Mouse (Mus musculus): ENCODE measurements around the gene Elovl2.
A peak's percentile ranks its signal among the peaks of the same experiment; 100 is the strongest.
"Not testable (repeated sequence)": the region's sequence is repeated elsewhere in the genome, so short reads cannot be mapped to it uniquely, and the experiment has no call there.

Gene Elovl2

DNA sequence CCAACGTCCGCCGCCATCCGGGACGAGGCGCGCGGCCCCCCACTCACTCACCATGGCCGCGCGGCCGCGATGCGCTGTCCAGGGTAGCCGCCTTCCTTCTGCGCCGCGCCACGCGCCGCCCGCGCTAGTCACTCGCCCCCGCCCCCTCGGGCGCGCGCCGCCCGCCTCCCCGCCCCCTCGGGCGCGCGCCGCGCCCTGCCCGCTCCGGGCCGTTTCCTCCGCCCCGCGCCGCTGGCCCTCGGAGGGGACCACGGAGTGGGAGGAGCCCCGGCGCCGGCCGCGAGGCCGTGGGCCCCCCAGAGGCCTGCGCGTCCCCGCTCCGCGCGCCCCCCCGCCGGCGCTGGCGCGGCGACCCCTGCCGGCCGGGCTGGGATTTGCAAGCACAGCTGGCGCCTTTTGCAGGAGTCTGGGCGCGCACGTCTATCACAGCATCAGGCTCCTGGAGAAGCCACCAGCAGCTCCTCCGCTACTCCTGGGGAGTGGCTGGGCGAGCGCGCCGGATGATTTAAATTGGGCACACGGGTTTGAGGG is at the start of gene Elovl2:
Gene Elovl2, minus strand, starts transcription at position 102 of the 531 bp plus-strand sequence.
- peak; percentile 73 for DNase-seq

DNA sequence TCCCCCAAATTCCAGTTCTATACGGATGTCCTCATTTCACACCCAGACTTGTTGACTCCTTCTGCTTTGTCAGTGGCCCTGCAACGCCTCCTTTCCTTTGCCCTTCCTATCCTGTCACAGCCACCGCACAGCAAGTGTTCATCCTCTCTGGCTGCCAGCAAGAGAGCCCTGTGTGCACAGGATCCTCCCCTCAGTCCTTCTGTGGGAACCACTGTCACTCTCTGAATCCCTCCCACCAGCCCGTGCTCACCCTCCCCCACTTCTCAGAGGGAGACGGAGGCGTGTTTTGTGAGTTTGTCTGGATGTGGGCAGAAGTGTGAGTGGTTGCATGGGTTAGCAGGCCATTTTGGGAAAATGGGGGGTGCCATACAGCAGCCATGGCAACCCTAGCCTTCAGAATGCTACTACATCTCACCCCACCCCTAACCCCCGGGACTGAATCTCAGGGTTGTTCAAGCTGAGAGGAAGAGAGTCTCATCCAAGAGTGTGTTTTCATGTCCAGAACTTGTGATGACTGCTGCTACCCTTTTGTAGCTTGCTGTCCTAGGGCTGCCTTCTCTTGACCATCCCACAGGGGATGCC is 47.7 kb upstream of the Elovl2 start:
- DNase-seq: no peak

DNA sequence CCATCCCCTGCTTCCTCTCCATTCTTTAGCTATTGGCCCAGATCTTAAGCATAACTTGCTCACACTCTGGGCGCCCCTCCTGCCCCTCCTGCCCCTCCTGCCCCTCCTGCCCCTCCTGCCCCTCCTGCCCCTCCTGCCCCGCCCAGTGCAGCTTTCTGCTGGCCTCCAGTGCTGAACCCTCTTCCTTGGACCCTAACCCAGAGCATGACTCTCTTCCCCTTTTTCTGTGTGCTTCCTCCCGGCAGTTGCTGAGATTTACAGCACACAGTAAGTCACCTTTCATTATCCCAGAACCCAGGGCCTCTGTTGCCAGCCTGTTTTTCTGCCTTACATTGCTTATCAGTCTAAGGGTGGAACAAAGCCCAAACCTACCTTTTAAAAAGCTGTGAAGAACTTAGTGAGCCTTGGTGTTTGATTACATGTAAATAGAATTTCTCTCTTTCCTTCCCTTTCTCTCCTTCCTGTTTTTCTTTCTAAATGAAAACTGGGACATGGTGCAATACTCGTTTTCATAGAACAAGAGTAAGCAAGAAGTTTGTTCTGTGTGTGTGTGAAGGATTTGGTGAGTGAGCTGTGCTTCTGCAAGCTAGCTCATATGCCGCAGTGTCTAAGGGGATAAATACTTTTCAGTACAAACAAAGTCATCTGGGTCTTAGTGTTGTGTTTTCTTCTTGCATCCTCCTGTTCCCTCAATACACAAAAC is 43.2 kb upstream of the Elovl2 start:
- DNase-seq: no peak

DNA sequence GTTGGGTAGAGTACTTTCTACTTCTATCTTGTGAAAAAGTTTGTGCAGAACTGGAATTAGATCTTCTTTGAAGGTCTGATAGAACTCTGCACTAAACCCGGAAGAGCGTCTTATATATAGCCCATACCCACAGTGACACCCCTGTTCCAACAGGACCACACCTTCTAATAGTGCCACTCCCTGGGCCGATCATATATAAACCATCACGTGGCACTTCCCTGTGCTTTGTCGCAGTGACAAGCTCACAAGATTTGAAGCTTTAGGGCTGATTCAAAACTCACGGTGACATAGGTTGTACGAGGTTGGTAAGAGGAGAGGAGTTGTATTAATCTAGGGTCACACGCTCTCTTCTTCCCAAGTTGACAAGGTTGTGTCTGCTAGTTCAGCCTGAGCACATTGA is 41.4 kb upstream of the Elovl2 start:
- not testable (repeated sequence) for DNase-seq

DNA sequence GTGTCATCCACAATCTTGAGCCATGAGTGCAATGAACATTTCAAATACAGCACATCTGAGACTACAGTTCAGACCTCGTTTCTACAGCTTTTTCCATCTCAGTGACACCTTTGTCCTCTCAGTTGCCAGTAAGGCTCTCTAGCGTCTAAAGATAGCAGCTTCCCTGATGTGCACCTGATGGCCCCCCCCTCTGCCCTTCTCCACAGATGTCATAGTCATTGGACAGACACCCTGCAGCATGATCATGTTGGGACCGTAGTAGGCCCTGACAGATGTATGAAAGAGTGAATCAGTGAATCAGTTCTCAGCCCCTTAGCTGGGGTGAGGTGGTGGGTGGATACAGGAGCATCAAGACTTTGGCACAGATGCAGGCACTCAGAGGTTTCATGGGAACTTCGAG is 37.6 kb upstream of the Elovl2 start:
- DNase-seq: no peak

DNA sequence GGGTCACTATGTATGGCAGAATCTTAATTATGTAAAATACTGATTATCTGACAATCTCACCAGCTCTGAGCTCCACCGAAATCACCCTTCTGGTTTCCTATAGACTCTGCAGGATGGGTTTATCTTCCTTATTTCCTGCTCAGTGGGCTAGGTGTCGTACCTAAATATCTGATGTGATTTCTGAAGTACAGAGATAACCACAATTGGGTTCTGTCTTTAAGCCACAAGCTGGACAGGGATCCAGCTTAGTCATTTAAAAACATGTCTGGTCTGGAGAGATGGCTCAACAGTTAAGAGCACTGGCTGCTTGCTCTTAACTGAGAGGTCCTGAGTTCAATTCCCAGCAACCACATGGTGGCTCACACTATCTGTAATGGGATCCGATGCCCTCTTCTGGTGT is 36.8 kb upstream of the Elovl2 start:
- DNase-seq: no peak

DNA sequence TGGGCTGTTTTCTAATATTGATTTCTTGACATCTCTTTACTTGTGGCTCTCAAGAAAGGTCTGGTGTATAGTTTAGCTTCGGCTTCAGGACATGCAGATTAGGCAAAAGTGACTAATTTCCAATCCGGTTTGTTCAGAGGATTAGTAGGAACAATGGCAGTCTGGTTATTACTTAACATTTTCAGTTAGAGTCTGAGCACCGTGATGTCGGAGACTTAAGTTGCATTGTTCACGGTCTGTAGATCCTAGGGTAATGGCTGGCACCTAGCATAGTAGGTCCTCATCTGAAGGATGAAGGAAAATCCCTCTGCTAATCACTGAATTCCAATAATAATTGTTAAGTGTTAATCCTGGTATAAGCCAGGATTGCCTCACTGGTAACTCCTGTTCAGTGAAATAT is 35.9 kb upstream of the Elovl2 start:
- DNase-seq: no peak

DNA sequence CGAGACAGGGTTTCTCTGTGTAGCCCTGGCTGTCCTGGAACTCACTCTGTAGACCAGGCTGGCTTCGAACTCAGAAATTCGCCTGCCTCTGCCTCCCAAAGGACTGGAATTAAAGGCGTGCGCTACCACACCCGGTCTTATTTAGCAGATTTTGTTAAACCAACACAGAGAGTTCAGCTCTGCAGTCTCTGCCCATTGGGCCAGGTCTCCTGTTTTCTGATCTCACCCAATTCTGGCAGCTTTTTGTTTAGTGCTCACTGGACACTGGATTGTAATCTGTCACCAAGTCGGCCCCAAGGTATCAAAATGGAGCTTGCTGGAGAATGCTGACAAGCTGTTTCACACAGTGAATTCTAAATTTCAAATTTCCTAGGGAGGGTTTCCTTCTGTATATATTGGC is 32.5 kb upstream of the Elovl2 start:
- DNase-seq: no peak

DNA sequence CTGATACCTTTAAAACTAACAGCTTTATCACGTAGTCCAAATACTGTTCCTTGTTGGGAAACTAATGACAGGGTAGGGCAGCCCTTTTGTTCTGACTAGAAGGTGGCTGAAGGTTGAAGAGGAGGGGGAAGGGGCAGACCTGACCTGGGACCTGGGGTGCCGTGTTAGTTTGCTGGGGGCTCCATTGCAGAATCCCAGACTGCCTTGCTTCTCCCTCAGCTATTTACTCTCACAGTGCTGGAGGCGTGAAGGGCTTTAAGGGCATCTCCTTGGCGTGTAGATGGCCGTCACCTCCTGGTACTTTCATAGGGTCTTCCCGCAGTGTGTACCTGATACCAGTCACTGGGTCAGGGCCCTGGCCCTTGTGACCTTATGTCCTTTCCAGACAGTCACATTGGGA is 31.9 kb upstream of the Elovl2 start:
- no peak for DNase-seq

DNA sequence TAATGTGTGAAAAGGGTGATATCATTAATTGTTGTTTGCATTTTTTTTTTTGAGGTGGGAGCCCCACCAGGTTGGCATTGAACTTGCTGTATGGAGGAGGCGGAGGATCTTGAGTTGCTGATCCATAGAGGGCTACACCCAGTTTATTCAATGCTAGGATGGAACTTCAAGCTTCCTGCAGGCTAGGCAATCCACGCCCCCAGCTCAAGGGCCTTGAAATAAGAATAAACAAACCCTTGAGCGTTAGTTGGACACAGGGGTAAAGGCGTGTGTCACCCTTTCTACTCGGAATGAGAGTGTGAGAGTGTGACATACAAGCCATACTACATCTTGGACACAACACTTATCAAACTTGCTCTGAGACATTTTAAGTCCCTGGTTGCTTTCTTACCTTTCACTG is 31.5 kb upstream of the Elovl2 start:
- DNase-seq: no peak

DNA sequence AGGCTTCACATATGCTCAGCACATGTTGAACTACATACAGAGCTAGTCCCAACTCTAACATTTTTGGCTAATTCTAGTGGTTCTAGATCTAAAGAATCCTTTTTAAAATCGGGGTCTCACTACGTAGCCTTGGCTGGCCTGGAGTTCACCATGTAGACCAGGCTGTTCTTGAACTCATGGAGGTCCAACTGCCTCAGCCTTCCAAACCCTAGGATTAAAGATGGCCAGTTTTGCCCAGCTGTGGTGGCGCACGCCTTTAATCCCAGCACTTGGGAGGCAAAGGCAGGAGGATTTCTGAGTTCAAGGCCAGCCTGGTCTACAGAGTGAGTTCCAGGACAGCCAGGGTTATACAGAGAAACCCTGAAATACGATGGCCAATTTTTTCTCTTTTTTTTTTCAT is 31.0 kb upstream of the Elovl2 start:
- not testable (repeated sequence) for DNase-seq

DNA sequence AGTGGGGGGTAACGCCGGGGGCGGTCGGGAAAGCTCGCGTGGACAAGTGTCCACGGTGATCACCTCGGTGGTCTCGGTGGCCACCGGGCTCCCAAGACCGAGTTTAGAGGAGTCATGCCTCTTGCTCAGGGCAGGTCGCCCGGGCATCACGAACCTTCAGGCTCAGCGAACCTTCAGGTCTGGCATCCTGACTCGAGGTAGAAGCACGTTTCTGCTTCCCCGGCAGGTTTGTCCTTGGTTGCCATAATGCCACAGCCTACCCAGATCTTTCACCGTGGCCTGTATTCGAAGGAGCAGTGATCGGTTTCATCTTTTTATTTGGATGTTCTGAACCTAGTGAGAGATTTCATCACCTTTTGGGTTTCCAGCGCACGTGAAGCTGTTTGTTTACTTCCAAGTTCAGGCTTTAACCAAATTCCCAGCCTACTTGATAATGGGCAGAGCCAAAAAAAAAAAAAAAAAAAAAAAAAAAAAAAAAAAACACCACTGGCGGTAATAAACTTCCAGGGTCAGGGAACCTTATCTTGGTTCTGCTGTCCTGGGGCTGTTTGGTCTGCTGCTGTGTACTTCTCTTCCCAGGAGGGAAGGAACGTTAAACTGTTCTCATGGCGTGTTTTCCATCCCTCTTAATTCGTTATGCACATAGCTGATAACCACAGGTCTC is 30.2 kb upstream of the Elovl2 start:
- DNase-seq: peak; percentile 49

DNA sequence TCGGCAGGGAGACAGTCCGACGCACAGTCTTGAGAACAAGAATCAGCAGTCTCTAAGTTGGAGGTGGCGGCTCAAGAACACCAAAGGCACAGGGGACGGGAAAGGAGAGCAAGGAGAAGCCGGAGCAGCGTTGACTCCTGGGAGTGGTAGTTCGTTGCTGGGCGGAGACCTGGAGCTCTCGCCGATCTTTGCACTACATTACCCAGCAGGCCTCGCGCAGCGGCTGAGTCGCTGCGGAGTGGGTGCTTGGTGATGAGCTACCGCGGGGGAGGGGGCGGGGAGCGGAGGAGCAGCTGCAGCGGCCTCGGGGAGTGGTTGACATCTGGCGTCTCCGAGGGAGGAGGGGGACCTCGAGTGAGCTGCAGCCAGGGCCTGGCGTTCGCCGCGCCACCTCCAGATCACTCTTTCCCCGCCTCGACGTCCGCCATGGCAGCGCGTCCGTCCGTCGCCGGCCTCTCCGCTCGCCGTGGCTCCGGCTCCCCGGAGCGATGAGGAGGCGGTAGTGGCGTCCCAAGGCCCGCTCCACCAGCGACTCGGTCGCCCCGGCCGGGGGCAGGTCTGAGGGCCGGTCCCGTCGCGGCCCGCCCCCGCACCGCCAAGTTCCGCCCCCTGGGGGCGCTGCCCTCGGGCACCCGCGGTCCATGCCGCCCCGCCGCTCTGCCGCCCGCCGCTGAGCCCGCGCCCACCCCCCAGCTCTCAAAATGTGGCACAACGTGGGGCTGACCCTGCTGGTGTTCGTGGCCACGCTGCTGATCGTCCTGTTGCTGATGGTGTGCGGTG is 29.5 kb upstream of the Elovl2 start, which contains the start of gene Smim13:
Gene Smim13, plus strand, starts transcription at position 307 of the 780 bp plus-strand sequence.
- DNase-seq: peak; percentile 95

DNA sequence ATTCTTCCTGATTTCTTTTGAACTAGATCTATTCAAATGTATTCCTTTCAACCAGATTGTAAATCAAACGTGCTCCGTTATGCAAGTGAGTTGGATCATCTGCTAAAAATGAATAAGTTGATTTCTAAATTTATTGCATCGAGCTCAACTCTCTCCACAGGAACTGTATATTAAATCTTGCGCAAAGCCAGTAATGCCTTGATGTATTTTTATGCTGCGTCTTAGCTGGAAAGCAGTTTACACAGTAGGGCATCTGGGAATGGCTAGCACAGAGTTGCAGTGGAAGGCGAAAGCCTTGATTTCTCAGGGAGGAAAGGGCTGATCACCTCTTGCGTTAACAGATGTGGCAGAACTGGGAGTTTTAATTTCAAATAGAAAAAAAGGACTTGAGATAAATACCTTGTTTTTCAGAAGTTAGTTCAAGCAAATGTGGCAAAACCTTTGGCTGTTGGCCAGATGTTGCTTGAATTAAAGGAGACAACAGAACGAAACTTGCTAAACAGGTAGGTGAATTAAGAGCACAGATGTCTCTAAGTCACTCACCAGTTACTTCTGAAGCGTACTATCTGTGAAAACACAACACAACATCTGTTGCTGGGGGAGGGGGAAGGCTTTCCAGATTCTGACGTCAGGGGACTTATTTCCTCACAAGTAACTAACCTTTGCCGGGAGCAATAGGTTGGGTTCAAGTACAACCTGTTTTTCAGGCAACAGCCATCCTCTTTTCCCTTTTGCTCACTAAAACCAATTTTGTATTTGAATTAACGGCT is 28.7 kb upstream of the Elovl2 start:
- DNase-seq: no peak

DNA sequence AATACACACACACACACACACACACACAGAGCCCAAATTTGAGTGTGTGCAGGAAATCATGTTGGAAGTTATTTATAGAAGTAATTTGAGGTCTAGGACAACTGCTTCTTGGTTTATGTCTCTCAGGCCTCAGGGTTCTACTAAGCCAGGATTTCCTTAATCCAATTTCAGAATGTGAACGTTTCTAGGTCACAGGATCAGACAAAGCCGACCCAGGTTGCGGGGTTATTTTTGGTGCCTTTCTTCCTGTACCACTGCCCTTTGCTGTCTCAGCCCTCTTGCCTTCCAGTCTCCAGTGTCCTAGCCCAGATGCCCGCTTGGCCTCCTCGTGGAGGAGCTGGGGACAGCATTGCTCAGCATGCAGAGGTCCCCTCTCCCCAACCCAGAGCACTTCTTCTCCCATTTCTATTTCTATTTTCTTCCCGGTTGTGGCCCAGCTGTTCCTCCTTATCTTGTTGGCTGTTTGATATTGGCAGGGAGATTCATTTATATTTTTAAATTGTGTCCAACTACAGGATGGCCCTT is 24.2 kb upstream of the Elovl2 start:
- no peak for DNase-seq

DNA sequence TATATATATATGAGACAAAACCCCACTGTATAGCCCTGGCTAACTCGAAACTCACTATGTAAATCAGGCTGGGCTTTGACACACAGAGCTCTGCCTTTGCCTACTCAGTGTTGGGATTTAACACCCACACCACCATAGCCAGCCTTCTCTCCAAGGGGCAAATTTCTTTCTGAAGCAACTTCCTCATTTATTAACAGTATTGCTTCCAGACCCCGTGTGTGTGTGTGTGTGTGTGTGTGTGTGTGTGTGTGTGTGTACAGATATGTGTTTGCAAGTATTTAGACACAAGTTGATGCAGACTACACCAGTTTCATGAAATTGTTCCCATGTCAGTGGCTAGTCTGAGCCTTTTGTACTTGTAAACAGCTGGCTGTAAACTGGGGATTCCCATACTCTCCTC is 21.4 kb upstream of the Elovl2 start:
- no peak for DNase-seq

DNA sequence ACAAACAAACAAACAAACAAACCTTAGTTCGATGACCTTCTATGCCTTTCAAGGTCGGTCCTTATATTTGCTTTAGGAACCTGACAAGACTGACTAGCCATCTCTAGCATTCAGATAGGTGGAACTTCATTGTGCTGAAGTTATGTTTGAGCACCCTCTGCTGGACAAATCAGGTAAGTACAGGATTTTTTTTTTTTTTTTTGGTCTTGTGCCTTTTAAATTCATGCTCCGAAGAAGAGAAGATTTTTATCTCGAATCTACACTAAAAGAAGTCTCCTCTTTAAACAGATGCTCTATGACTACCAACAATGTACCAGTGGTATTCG is 18.6 kb upstream of the Elovl2 start:
- DNase-seq: peak; percentile 54

DNA sequence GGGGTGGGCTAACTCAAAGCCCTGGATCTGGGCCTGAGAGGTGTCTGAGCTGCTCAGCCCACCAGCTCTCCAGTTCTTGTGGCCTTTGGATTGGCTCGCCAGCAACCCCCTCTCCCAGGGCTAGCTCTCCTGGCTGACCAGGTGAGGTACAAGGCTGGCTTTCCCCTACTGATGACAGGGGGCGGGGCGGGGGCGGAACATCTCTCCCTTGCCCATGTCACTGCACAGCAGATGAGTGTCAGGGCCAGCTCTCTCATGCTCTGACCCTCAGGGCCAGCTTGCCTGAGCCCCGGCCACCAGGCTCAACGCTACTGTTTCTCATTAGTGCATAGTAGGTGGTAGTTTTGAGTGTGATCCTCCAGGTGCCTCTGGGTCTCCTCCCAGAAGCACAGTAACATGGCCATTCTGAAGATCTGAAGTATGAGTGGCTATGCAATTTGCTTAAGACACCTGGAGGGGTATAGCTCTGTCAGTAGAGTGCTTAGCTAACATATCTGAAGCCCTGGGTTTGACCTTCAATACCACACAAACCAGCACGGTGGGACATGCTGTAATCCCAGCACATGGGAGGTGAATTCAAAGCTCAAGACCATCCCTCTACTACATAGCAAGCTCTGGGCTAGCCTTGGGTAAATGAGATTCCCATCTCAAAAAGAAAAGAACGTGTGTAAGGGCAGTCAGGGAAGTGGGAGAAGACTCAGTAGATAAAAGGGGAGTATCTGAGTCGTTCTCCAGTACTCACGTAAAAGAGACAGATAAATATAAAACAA is 18.0 kb upstream of the Elovl2 start:
- no peak for DNase-seq

DNA sequence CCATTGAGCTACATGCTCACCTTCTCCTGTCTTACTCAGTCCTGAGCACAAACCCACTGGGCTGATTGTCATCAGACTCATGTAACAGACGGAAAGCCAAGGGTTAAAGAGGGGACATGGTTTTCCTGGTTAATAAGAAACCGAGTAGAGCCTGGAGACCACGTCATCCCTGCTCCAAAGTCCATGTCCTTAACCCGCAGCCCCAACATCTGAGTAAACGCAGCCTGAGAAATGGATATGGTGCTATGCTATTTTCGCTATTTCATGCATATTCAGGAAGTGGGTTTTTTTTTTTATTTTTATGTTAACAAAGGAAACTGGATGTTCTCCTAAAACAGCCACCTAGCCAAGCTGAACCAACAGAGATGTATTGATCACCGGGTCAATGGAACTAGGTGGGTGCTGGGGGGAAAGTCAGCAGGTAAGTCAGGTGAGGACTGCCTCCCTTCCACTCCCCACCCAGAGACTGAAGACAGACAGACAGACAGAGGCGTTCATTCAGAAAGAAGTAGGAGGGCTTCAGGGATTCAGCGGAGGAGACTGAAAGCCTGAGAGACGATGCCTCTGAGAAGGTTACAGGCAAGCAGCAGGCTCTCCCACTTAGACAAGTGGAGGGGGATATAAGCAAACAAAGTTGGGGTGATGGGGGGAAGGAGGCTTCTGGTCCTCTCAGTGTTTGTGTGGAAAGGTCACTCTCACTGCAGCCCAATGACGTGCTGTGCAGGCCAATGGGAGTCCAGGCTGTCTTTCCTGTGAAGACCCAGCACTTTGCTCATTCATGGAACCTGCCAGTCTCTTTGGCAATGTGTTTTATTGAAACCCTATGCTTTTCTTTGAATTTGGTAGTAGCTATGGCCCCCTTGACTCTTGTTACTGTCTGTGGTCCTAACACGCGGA is 15.9 kb upstream of the Elovl2 start:
- DNase-seq: peak; percentile 84

DNA sequence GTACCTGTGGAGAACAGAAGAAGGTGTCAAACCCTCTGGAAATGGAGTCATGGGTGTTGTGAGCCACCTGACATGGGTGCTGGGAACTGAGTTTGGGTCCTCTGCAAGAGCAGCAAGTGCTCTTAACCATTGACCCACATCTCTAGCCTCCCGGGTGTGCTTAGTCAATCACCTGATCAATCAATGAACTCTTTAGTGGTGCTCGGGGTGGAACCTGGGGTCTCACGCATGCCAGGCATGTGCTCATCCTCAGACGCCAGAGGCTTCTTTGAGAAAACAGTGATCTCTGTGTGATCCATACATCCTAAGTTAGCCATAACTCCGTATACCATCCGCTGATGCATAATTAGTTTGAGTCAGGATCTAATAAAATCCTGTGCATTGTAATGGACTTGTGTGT is 15.0 kb upstream of the Elovl2 start:
- no peak for DNase-seq
